Mouse (Mus musculus) intestine, embryonic 14.5 days (tissue): ENCODE measurements at regions not wholly inside any gene's neighbourhood (a gene's known extent, or its start where the extent isn't known, plus 50 kb on each side); places are given as distances from the start of the nearest gene placed in this dataset.

Experiments
- ATAC-seq: fragments of 200-750 bp; cut with Nextera tagmentation; replicated peaks from 2 replicates; pipeline ENCODE4 v1.8.0; 2017; ENCODE audit warnings: low read depth, moderate number of reproducible peaks, moderate TSS enrichment, moderate library complexity; ENCODE audit not compliant: low FRiP score, low TSS enrichment
- DNase-seq: peaks from one replicate; pipeline ENCODE4 v3.0.0-alpha.2; 2018; ENCODE audit warnings: low spot score
- H3K27ac ChIP-seq: fragments of 300-500 bp; sonication (generic); 2 replicates; pipeline ENCODE4 v1.5.1; 2014; ENCODE audit warnings: low read depth, mild to moderate bottlenecking, control low read depth
- H3K27me3 ChIP-seq: fragments of 300-500 bp; sonication (generic); replicated peaks from 2 replicates; pipeline ENCODE4 v1.6.1; 2014; ENCODE audit warnings: low read length, control low read depth; ENCODE audit not compliant: control insufficient read depth, insufficient read depth
- H3K36me3 ChIP-seq: fragments of 300-500 bp; sonication (generic); 2 replicates; pipeline ENCODE4 v1.6.1; 2014; ENCODE audit warnings: low read length, control low read depth; ENCODE audit not compliant: control insufficient read depth, insufficient read depth
- H3K4me1 ChIP-seq: fragments of 300-500 bp; sonication (generic); replicated peaks from 2 replicates; pipeline ENCODE4 v1.6.1; 2014; ENCODE audit warnings: low read length, control low read depth, mixed read lengths; ENCODE audit not compliant: control insufficient read depth, insufficient read depth
- H3K4me2 ChIP-seq: fragments of 300-500 bp; sonication (generic); 2 replicates; pipeline ENCODE4 v1.6.1; 2014; ENCODE audit warnings: low read length
- H3K4me3 ChIP-seq: fragments of 300-500 bp; sonication (generic); 2 replicates; pipeline ENCODE4 v1.5.1; 2014; ENCODE audit warnings: low read depth, low read length, control low read depth, mixed read lengths
- H3K9ac ChIP-seq: fragments of 300-500 bp; sonication (generic); 2 replicates; pipeline ENCODE4 v1.6.1; 2014; ENCODE audit warnings: mild to moderate bottlenecking, low read length
- H3K9me3 ChIP-seq: fragments of 300-500 bp; sonication (generic); 2 replicates; pipeline ENCODE4 v1.6.1; 2016; ENCODE audit warnings: low read length, control low read depth; ENCODE audit not compliant: control insufficient read depth
- WGBS: fragments of 180-500 bp; shearing (Covaris S2); extraction: QIAGEN DNeasy Blood & Tissue Kit; methylation state at CpG from one replicate; pipeline ENCODE4 v1.1.7; 2014; 5-methylcytosine and 5-hydroxymethylcytosine counted together

- Histone ChIP-seq H3K4me1 (no peaks in the 10 kb centered on the region), H3K36me3 (no peaks in the 10 kb centered on the region), H3K9ac (no peak overlapping the region), H3K4me3 (no peak overlapping the region), H3K4me2 (no peak overlapping the region), H3K9me3 (peaks cover 8% of the 10 kb centered on the region; the same call in 1 of the 2 replicates), H3K27me3 (no peaks in the 10 kb centered on the region), H3K27ac (no peak overlapping the region)
- DNase-seq (no peak), ATAC-seq (no peak)
- 76% methylated on average over 5 of the region's 5 CpGs for WGBS
Measured at GRCm38 (mm10) chr3:131756126-131756525, 191.6 kb downstream of the Papss1 start.

DNA sequence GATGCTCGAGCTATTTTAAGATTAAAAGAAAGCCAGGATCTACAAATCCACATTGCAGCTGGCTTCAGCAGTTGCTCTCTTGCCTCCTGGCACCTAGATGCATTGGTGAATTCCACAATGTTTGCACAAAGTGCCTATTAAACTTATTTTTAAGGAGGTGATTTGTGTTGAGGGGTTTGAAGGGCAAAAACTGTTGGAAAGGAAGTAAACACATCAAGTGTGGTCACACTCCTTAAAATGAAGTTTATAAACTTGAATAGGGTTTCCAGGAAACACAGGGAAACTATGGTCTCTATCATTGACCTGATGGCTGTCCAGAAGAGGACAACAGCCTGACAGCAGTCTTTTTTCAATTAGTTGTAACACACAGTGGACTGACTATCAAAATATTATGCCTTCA lies 205.4 kb downstream of the Papss1 start:
- Histone ChIP-seq H3K9me3 (no peaks in the 10 kb centered on the region), H3K27me3 (no peaks in the 10 kb centered on the region), H3K27ac (no peak overlapping the region), H3K36me3 (no peaks in the 10 kb centered on the region), H3K9ac (no peak overlapping the region), H3K4me2 (no peak overlapping the region), H3K4me1 (no peaks in the 10 kb centered on the region), H3K4me3 (no peak overlapping the region)
- DNase-seq (no peak), ATAC-seq (no peak)
- 30% methylated on average over 1 of the region's 1 CpGs for WGBS

GRCm38 (mm10) chr3:131770486-131770885 lies 205.9 kb downstream of the Papss1 start:
- Histone ChIP-seq H3K27ac (no peak overlapping the region), H3K9me3 (no peaks in the 10 kb centered on the region), H3K27me3 (no peaks in the 10 kb centered on the region), H3K36me3 (no peaks in the 10 kb centered on the region), H3K4me1 (no peaks in the 10 kb centered on the region), H3K4me2 (no peak overlapping the region), H3K4me3 (no peak overlapping the region), H3K9ac (no peak overlapping the region)
- no peak for ATAC-seq
- DNase-seq = no peak
- WGBS = 43% methylated on average over 1 of the region's 1 CpGs

DNA sequence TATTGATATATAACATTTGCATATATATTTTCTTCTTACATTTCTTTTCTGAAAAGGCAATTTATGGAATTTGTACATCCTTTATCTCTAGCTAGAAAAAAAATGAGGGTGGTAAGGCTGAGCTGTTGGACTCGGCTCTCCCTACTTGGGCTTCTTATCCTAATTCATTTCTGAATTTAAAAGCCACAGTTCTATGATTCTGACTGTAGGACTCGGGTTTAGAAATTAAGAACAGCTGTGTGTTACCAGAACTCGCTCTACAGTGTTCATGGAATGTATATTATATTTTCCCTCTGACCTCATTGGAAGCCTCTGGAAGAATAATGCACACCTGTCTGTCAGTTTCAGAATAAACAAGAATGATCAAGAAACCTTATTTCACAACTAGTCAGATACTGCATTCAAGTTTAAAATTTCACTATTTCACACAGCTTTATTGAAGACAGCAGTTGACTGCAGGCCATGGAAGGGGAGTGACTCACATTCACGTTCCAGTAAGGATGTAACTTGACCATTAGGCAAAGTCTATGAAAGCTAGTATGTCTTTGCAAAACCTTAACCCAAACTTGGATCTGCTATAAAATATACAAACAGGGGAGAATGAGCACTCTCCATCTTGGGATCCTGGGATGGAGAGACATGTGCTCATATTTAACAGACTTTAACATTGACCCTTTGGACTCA lies 207.4 kb downstream of the Papss1 start:
- no peak overlapping the region for H3K4me3 ChIP-seq
- no peaks in the 10 kb centered on the region for H3K36me3 ChIP-seq
- no peak overlapping the region for H3K4me2 ChIP-seq
- H3K27me3 ChIP-seq = no peaks in the 10 kb centered on the region
- WGBS = 48% methylated on average over 4 of the region's 4 CpGs
- H3K9ac ChIP-seq = no peak overlapping the region
- no peaks in the 10 kb centered on the region for H3K4me1 ChIP-seq
- no peak overlapping the region for H3K27ac ChIP-seq
- no peaks in the 10 kb centered on the region for H3K9me3 ChIP-seq
- ATAC-seq = no peak
- DNase-seq = no peak

- no peak overlapping the region for H3K4me3 ChIP-seq
- 50% methylated on average over 5 of the region's 5 CpGs for WGBS
- no peak for ATAC-seq
- DNase-seq = no peak
- no peak overlapping the region for H3K27ac ChIP-seq
- no peaks in the 10 kb centered on the region for H3K27me3 ChIP-seq
- H3K4me2 ChIP-seq = no peak overlapping the region
- H3K9ac ChIP-seq = no peak overlapping the region
- no peaks in the 10 kb centered on the region for H3K9me3 ChIP-seq
- H3K36me3 ChIP-seq = no peaks in the 10 kb centered on the region
- H3K4me1 ChIP-seq = no peaks in the 10 kb centered on the region
Measured at GRCm38 (mm10) chr3:131772593-131772992, 208.0 kb downstream of the Papss1 start.

GRCm38 (mm10) chr3:131775431-131775830 lies 210.9 kb downstream of the Papss1 start:
- Histone ChIP-seq H3K4me3 (no peak overlapping the region), H3K9me3 (no peaks in the 10 kb centered on the region), H3K4me2 (no peak overlapping the region), H3K9ac (no peak overlapping the region), H3K27me3 (no peaks in the 10 kb centered on the region), H3K4me1 (no peaks in the 10 kb centered on the region), H3K27ac (no peak overlapping the region), H3K36me3 (no peaks in the 10 kb centered on the region)
- WGBS = 82% methylated on average over 4 of the region's 4 CpGs
- no peak for DNase-seq
- no peak for ATAC-seq

- no peak for ATAC-seq
Measured at GRCm38 (mm10) chr3:131776650-131777049, 212.1 kb downstream of the Papss1 start.

DNA sequence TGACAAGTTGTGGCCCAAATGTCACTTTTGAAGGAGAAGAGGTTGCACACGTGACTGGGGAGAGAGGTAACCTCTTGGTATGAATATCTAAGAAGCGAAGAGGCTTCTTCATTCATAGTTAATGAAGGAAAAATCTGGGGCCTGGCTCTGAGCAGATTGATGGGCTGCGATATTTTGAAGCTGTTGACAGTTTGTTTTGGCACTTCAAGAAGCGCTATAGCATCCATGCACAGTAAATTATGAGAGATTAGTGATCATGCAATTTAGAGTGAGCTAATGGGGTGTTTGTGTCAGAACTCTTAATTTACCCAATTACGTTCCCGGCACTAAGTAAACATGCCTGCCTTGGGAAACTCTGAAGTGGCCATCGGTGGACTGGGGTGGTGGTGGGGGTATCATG lies 215.2 kb downstream of the Papss1 start:
- ATAC-seq = no peak
- Histone ChIP-seq H3K4me3 (no peak overlapping the region), H3K27me3 (no peaks in the 10 kb centered on the region), H3K4me1 (no peaks in the 10 kb centered on the region), H3K9ac (no peak overlapping the region), H3K4me2 (no peak overlapping the region), H3K36me3 (no peaks in the 10 kb centered on the region), H3K27ac (no peak overlapping the region), H3K9me3 (no peaks in the 10 kb centered on the region)
- WGBS = 63% methylated on average over 7 of the region's 7 CpGs
- DNase-seq = no peak

More at GRCm38 (mm10) chr3:131776650-131777049, 212.1 kb downstream of the Papss1 start:
- WGBS = 83% methylated on average over 2 of the region's 2 CpGs
- H3K9ac ChIP-seq = no peak overlapping the region
- no peaks in the 10 kb centered on the region for H3K9me3 ChIP-seq
- no peak overlapping the region for H3K4me2 ChIP-seq
- H3K27ac ChIP-seq = no peak overlapping the region
- no peak for DNase-seq
- H3K4me3 ChIP-seq = no peak overlapping the region
- no peaks in the 10 kb centered on the region for H3K36me3 ChIP-seq
- H3K4me1 ChIP-seq = no peaks in the 10 kb centered on the region
- H3K27me3 ChIP-seq = no peaks in the 10 kb centered on the region

DNA sequence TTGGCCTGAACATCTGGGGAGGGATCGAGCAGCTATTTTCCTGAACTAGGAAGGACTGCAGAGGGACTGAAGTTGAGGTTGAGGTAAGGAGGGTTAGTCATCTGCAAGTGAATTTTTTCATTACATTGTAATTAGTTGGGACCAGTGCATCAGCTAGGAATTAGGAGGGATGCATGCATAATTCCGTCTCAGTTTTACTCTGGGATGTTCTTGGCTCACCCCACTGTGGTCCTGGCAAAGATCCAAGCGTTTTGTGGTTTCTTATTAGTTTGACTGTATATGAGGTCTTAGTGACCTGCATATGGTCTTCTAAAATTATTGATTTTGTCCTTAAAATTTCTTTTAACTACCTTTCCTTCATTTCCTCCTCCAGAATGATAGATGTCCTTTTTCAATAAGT lies 221.0 kb downstream of the Papss1 start:
- Histone ChIP-seq H3K4me1 (no peaks in the 10 kb centered on the region), H3K27me3 (no peaks in the 10 kb centered on the region), H3K27ac (no peak overlapping the region), H3K9ac (no peak overlapping the region), H3K9me3 (no peaks in the 10 kb centered on the region), H3K36me3 (no peaks in the 10 kb centered on the region), H3K4me2 (no peak overlapping the region), H3K4me3 (no peak overlapping the region)
- DNase-seq (no peak), ATAC-seq (no peak)
- WGBS = 74% methylated on average over 3 of the region's 3 CpGs
